Mouse (Mus musculus): ENCODE measurements around the gene Prepl.

- TF ChIP-seq CTCF (IDR thresholded peaks at IDR 0.05; ENCODE audit: low read depth) = no peak
- TF ChIP-seq EP300 (optimal IDR thresholded peaks at IDR 0.05) = no peak
Observed at GRCm38 (mm10) chr17:85096396-85096795, 6.4 kb upstream of the Prepl start.

All from stomach, postnatal 0 days (tissue).